Mouse (Mus musculus) testis, adult 2 months (tissue): ENCODE measurements around the gene Fam198a. TPM values are rescaled to one million over a fixed set of nuclear protein-coding genes. Genes with fewer than 3 reads are reported as not detected.

ENCODE experiments used
- H3K27ac ChIP-seq: fragments of 200-500 bp; 2 replicates; pipeline ENCODE4 v1.5.1; 2012; ENCODE audit warnings: low read depth, low read length; ENCODE audit not compliant: control insufficient read depth, insufficient read depth
- H3K27me3 ChIP-seq: fragments of 200-500 bp; 2 replicates; pipeline ENCODE4 v1.6.1; 2012; ENCODE audit warnings: mild to moderate bottlenecking, low read length, moderate library complexity; ENCODE audit not compliant: control insufficient read depth, insufficient read depth
- H3K36me3 ChIP-seq: fragments of 200-500 bp; 2 replicates; pipeline ENCODE4 v1.6.1; 2012; ENCODE audit warnings: mild to moderate bottlenecking, low read length; ENCODE audit not compliant: control insufficient read depth, insufficient read depth
- H3K4me1 ChIP-seq: fragments of 200-500 bp; 2 replicates; pipeline ENCODE4 v1.6.1; 2012; ENCODE audit warnings: low read length; ENCODE audit not compliant: control insufficient read depth, insufficient read depth
- H3K4me3 ChIP-seq: fragments of 200-500 bp; 2 replicates; pipeline ENCODE4 v1.5.1; 2012; ENCODE audit warnings: low read depth, mild to moderate bottlenecking, low read length, moderate library complexity, mixed read lengths; ENCODE audit not compliant: control insufficient read depth
- CTCF ChIP-seq: fragments of 200-500 bp; IDR thresholded peaks from 2 replicates; pipeline ENCODE4 v1.5.1; 2012; ENCODE audit warnings: low read depth, mild to moderate bottlenecking, inconsistent platforms, low read length, moderate library complexity; ENCODE audit not compliant: control insufficient read depth, insufficient read depth, insufficient replicate concordance
- POLR2A ChIP-seq: fragments of 200-500 bp; IDR thresholded peaks from 2 replicates; pipeline ENCODE4 v1.6.1; 2012; ENCODE audit warnings: low read depth, mild to moderate bottlenecking, inconsistent platforms, low read length, moderate library complexity; ENCODE audit not compliant: control insufficient read depth
- polyA plus RNA-seq: library from polyadenylated mRNA; depleted of rRNA; stranded (reverse); fragments of >200 nt; gene quantifications from 2 replicates; pipeline ENCODE4 v1.2.3, GENCODE M21; 2012

Fam198a gene
- polyA plus RNA-seq, 1 experiment = 0.54 TPM

DNA sequence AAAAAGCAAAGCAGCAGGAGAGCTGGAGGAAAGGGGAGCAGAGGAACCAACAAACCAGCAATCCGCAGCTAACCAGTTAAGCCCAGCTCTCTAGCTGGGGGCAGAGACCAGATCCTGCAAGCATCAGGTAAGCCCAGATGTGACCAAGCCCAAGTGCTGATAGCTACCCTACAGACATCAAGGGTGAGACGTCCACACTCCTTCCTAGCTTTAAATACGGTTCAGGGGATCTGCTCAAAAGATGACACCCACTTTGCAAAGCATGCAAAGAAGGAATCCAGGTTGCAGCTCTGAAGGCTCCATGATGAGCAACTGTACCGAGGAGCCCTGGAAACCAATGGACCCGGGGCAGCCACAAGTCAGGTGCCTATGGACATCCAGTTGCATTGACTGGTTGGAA lies 44.3 kb upstream of the Fam198a start:
- H3K4me1 ChIP-seq = no peaks in the 10 kb centered on the region
- no peak overlapping the region for H3K4me3 ChIP-seq
- no peak for TF ChIP-seq POLR2A
- no peak for TF ChIP-seq CTCF
- no peaks in the 10 kb centered on the region for H3K36me3 ChIP-seq
- H3K27me3 ChIP-seq = no peaks in the 10 kb centered on the region
- no peak overlapping the region for H3K27ac ChIP-seq

DNA sequence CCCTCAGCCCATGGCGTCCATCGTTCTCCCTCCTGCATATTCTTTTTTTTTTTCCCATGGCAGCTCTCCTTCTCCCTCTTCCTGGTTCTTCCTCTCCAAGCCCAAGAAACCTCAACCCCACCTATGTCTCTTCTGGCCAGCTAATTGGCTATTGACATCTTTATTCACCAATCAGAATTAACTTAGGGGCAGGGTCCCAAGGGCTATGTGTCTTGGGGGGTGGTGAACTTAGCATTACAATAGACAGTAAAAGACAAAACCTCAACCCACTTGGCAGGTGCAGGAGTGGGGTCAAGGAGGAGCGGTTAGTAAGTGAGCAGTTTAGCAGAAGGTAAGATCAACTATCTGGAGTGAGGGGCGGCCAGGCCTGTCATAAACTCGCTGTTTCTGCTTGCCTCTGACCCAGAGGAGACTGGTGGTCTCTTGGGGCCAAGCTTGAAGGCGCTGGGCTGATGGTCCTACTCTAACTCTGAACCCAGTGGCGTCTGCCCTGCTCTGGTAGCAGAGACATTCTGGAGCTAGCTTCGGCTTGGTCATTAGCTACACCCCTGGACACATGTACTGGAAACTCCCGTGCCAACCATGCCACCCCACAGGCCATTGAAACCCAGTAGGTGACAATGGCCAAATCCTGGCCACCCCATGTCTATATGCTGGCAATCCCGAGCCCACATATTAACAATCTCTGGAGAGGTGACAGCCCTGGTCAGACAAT lies 43.3 kb upstream of the Fam198a start:
- no peak overlapping the region for H3K27ac ChIP-seq

DNA sequence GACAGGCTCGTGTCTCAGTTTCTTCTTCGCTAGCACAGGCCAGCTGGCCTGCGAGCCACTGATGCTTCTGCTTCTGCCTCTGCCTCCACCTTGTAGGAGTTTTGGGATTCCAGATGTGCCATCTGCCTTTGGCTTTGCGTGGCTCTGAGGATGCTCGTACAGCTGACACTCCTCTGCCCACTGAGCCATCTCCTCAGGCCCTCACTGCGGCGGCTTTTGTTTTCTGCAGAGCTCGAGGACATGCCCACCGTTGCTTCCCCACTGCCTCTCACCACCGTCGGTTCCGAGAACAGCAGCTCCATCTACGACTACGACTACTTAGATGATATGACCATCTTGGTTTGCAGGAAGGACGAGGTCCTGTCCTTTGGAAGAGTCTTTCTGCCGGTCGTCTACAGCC lies 42.5 kb upstream of the Fam198a start:
- TF ChIP-seq POLR2A = no peak
- TF ChIP-seq CTCF = no peak
- Histone ChIP-seq H3K27me3 (no peaks in the 10 kb centered on the region), H3K4me3 (no peak overlapping the region), H3K4me1 (no peaks in the 10 kb centered on the region), H3K36me3 (no peaks in the 10 kb centered on the region), H3K27ac (no peak overlapping the region)

More for the DNA sequence above, 43.3 kb upstream of the Fam198a start:
- no peaks in the 10 kb centered on the region for H3K36me3 ChIP-seq
- no peaks in the 10 kb centered on the region for H3K4me1 ChIP-seq
- no peaks in the 10 kb centered on the region for H3K27me3 ChIP-seq
- H3K4me3 ChIP-seq = no peak overlapping the region
- no peak for TF ChIP-seq CTCF
- no peak for TF ChIP-seq POLR2A

DNA sequence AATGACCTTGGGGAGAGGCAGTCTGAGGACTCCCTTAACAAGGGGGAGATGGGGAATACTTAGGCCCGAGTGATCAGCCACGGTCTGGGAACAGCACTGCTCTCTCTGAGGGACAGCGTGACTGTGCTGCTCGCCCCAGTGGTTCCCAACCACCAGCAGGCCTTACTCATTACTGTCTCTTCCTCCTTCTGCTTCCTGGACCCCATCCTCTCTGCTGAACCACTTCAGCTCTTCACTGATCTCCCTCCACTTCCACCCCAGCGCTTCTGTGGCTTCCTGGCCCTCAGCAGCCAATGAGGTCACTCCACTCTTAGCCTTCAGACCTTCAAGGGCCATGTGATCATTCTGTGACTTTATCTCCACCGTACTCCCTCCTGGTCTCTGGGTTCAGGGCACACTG lies 41.2 kb upstream of the Fam198a start:
- H3K4me3 ChIP-seq = no peak overlapping the region
- H3K4me1 ChIP-seq = no peaks in the 10 kb centered on the region
- H3K27ac ChIP-seq = no peak overlapping the region
- no peak for TF ChIP-seq POLR2A
- H3K27me3 ChIP-seq = no peaks in the 10 kb centered on the region
- H3K36me3 ChIP-seq = no peaks in the 10 kb centered on the region

DNA sequence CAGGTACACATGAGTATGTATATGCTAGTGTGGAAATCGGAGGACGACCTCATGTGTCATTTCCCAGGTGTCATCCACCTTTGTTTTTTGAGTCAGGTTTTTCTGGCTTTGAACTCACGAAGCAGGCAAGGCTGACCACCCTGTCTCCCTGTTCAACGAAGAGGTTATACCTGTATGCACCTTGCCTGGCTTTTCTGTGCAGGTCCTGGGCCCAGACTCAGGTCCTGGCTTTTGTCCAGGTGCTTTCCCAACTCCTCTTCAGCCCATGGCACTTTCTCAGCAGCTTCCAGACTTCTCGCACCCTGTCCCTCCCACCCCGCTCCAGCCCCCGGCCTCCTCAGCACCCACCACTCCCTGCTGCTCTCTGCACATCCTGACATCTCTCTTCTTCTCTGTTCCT lies 39.6 kb upstream of the Fam198a start:
- no peak for TF ChIP-seq CTCF
- TF ChIP-seq POLR2A = no peak
- H3K27ac ChIP-seq = no peak overlapping the region
- no peak overlapping the region for H3K4me3 ChIP-seq
- no peaks in the 10 kb centered on the region for H3K27me3 ChIP-seq
- no peaks in the 10 kb centered on the region for H3K4me1 ChIP-seq
- H3K36me3 ChIP-seq = no peaks in the 10 kb centered on the region

DNA sequence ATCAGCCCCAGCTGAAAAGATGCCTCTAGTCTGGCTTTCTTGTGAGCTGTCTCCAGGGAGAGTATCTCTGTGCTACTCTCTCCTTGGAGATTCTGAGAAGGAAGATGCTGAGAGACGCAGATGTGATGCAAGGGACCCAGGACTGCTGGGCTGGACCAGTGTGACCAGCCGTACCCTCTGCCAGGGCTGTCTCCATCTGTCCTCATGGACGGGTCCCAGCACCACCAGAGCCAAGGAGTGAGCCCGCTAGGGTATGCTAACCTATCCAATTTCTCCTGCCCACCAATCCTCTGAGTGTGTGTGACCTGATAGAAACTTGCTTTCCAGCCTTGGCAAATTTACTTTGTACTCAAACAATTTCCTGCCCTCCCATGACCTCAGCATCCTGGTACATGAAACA lies 38.0 kb upstream of the Fam198a start:
- TF ChIP-seq POLR2A = no peak
- TF ChIP-seq CTCF = no peak
- no peak overlapping the region for H3K4me3 ChIP-seq
- no peaks in the 10 kb centered on the region for H3K4me1 ChIP-seq

DNA sequence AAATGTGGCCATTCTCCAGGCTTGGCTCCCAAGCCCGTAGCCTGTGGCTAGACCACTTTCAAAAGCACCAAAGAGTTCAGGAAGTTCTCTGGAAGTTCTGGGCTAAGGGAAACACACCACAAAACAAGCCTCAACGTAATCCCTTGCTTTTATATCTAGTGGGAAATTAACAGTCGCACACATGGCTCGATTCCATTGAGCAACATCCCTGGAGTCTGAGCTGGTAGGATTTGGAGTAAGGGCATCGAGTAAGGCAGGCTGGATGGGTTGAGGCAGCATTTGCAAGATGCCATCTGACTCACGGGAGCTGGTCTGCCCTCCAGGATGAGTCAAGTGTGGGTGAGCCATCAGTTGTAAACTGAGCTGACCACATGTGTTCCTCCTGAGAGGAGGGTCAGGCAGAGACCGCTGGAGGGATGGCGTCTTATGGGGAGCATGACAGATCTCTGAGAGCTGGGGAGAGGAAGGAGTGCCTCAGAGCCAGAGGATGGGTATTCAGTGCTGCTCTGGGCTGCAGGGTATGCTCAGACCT lies 36.5 kb upstream of the Fam198a start:
- no peaks in the 10 kb centered on the region for H3K4me1 ChIP-seq
- H3K36me3 ChIP-seq = no peaks in the 10 kb centered on the region
- no peak for TF ChIP-seq CTCF
- TF ChIP-seq POLR2A = no peak
- H3K27me3 ChIP-seq = no peaks in the 10 kb centered on the region
- H3K4me3 ChIP-seq = no peak overlapping the region
- no peak overlapping the region for H3K27ac ChIP-seq

More for the DNA sequence above, 38.0 kb upstream of the Fam198a start:
- H3K27ac ChIP-seq = no peak overlapping the region
- no peaks in the 10 kb centered on the region for H3K36me3 ChIP-seq
- no peaks in the 10 kb centered on the region for H3K27me3 ChIP-seq
